Mouse (Mus musculus): ENCODE data around the gene Glce.

- TF ChIP-seq EP300 (IDR thresholded peaks at IDR 0.05; ENCODE audit: low read depth) (no peak), CTCF (IDR thresholded peaks at IDR 0.05; ENCODE audit: low read depth) (no peak)
Observed at GRCm38 (mm10) chr9:62028072-62028471, 94.4 kb downstream of the Glce start.

Measured in heart, postnatal 0 days (tissue).